Comparison of ENCODE assay signal across 8 mouse cellular contexts in genomic region chr9:62763478-62763877, GRCm38 (mm10). TPM values are rescaled to one million over a fixed set of nuclear protein-coding genes. Genes with fewer than 3 reads are reported as not detected.
DNase-seq lines count a peak whose midpoint lies in the region; TF ChIP-seq lines count a peak whose summit lies in the region.

No protein-coding gene starts in this region.

- 14% methylated on average over 13 of the region's 13 CpGs for WGBS in olfactory bulb, adult 2 months
- 32% methylated on average over 13 of the region's 13 CpGs for WGBS in cerebellum, adult 2 months

- H3K27me3 ChIP-seq in cerebellum, adult 2 months (ENCODE audit: control insufficient read depth, insufficient read depth, low read length) = no peaks in the 10 kb centered on the region

- TF ChIP-seq POLR2A in olfactory bulb, adult 2 months (IDR thresholded peaks at IDR 0.05; ENCODE audit: insufficient read depth, low read depth, low read length) = no peak
- TF ChIP-seq POLR2A in cerebellum, adult 2 months (IDR thresholded peaks at IDR 0.05; ENCODE audit: borderline replicate concordance, insufficient read depth, low read length) = no peak

- H3K4me3 ChIP-seq in olfactory bulb, adult 2 months (ENCODE audit: insufficient read depth, low read depth, low read length) = no peak overlapping the region
- H3K4me3 ChIP-seq in cerebellum, adult 2 months (replicated peaks; ENCODE audit: insufficient read depth, low read depth, low read length) = no peak overlapping the region

- H3K4me1 ChIP-seq in olfactory bulb, adult 2 months (ENCODE audit: control insufficient read depth, insufficient read depth, low read length) = peaks cover 36% of the 10 kb centered on the region
- H3K4me1 ChIP-seq in cerebellum, adult 2 months (ENCODE audit: control insufficient read depth, insufficient read depth, low read length) = no peaks in the 10 kb centered on the region

- no peak for TF ChIP-seq CTCF in olfactory bulb, adult 2 months (IDR thresholded peaks at IDR 0.05; ENCODE audit: insufficient read depth, low read depth, low read length)
- TF ChIP-seq CTCF in cerebellum, adult 2 months (IDR thresholded peaks at IDR 0.05; ENCODE audit: borderline replicate concordance, insufficient read depth, low read depth, low read length) = no peak

- peak; percentile 61 for DNase-seq in layer of hippocampus, adult 11-12 months (ENCODE audit: low spot score)
- no peak for DNase-seq in layer of hippocampus, postnatal 10 days (ENCODE audit: low spot score in 2 of 2)
- peak; percentile 44 for DNase-seq in embryo, embryonic 10.5 days (ENCODE audit: low spot score)
- DNase-seq in induced T-regulatory cell, adult 2 months (ENCODE audit: low read depth) = peak; percentile 50
- no peak for DNase-seq in cerebellum, postnatal 4 days (ENCODE audit: low spot score in 2 of 2)
- no peak for DNase-seq in cerebellum, adult 2 months
- DNase-seq in cerebellum, adult 18-20 months = no peak

- H3K27ac ChIP-seq in olfactory bulb, adult 2 months (ENCODE audit: insufficient read depth, low read depth, low read length) = peak overlapping the region; percentile 3; the same call in 1 of the 2 replicates
- H3K27ac ChIP-seq in cerebellum, adult 2 months (ENCODE audit: insufficient read depth, low read length) = no peak overlapping the region

RNA-seq across cellular contexts. Expression of gene Fem1b, which starts 48.3 kb away (rescaled TPM):
- total RNA-seq in layer of hippocampus, postnatal 10 days (2021) = 100 to 1,000 TPM; 114 to 116 TPM
- not detected in 2 replicates for polyA plus RNA-seq in olfactory bulb, adult 2 months (2012; ENCODE audit: insufficient read depth, insufficient read length, low replicate concordance, missing spikeins)
- polyA plus RNA-seq in cerebellum, adult 2 months (2012; rRNA removed) = 42.0 and 43.3 TPM in 2 replicates

Comparison
In these comparisons a context has a peak if more than half of its experiments do, and no peak if none do; other contexts are left out.
1. DNase-seq: peak in layer of hippocampus, adult 11-12 months (single experiment), embryo, embryonic 10.5 days (single experiment) and induced T-regulatory cell, adult 2 months (single experiment); none in layer of hippocampus, postnatal 10 days (0 of 2), cerebellum, postnatal 4 days (0 of 2), cerebellum, adult 2 months (0 of 2) and cerebellum, adult 18-20 months (0 of 2).